Mouse (Mus musculus) right cerebral cortex, adult 2 months (tissue): Measurements from ENCODE around the gene Spop.

Source experiments
- DNase-seq, 2 experiments: peaks; one replicate each; pipeline ENCODE4 v3.0.0; 2021 to 2022; ENCODE audit warnings: low spot score in 2 of 2

Gene Spop

GRCm38 (mm10) chr11:95519996-95520395, 106.1 kb downstream of the Spop start:
- DNase-seq = no peak

- peak; percentile 85 to 87 for DNase-seq
These were observed 106.7 kb downstream of the Spop start for GRCm38 (mm10) chr11:95520456-95521072.

- peak; percentile 83 to 87 for DNase-seq
These were observed 107.7 kb downstream of the Spop start for GRCm38 (mm10) chr11:95521563-95521962.

GRCm38 (mm10) chr11:95527307-95527706, 113.4 kb downstream of the Spop start:
- DNase-seq = no peak

- no peak for DNase-seq
These were observed 114.4 kb downstream of the Spop start for GRCm38 (mm10) chr11:95528231-95528630.

GRCm38 (mm10) chr11:95532353-95533072, 118.6 kb downstream of the Spop start:
- no peak for DNase-seq

- DNase-seq = peak; percentile 85 to 93
These were observed 119.7 kb downstream of the Spop start for GRCm38 (mm10) chr11:95533484-95534160.

- DNase-seq = no peak
These were observed 124.7 kb downstream of the Spop start for GRCm38 (mm10) chr11:95538378-95539104.

- DNase-seq = no peak
These were observed 126.9 kb downstream of the Spop start for GRCm38 (mm10) chr11:95540637-95541385.
